Mouse (Mus musculus) frontal cortex, adult 2 months (tissue): ENCODE results near the gene Stoml3. TPM values are rescaled to one million over a fixed set of nuclear protein-coding genes. Genes with fewer than 3 reads are reported as not detected.

Source experiments
- polyA plus RNA-seq: library from polyadenylated mRNA; depleted of rRNA; stranded (reverse); fragments of >200 nt; gene quantifications from 2 replicates; pipeline ENCODE4 v1.2.3, GENCODE M21; 2012; rRNA removed

The Stoml3 gene
- polyA plus RNA-seq, 1 experiment: 12.9 TPM

Other genes starting within 250 kb of the Stoml3 start
- 8.2 and 9.7 TPM in 2 replicates for gene Nhlrc3, start 25.3 kb upstream of the Stoml3 start, polyA plus RNA-seq
- 17.9 and 18.1 TPM in 2 replicates for gene Proser1, start 25.0 kb upstream of the Stoml3 start, polyA plus RNA-seq
- gene Frem2, start 168.7 kb downstream of the Stoml3 start, polyA plus RNA-seq: 1.1 and 1.2 TPM in 2 replicates